Mouse (Mus musculus) T-helper 17 cell (primary cell): ENCODE data around the gene 0610010F05Rik.
"Not testable (repeated sequence)": the region's sequence is repeated elsewhere in the genome, so short reads cannot be mapped to it uniquely, and the experiment has no call there.

Experiments used
- in situ Hi-C, 2 experiments: fragments of 300-600 bp; cut with MboI, MseI; formaldehyde crosslinking; loops; 1 replicate in 1 of 2; 2 replicates in 1 of 2; pipeline ENCODE4 v1.15.1; 2025; ENCODE audit warnings: high pct_unique_total_duplicates in 2 of 2

0610010F05Rik gene

GRCm38 (mm10) chr11:23607291-23607690, 26.1 kb downstream of the 0610010F05Rik start:
- in situ Hi-C loops: not testable (repeated sequence)

DNA sequence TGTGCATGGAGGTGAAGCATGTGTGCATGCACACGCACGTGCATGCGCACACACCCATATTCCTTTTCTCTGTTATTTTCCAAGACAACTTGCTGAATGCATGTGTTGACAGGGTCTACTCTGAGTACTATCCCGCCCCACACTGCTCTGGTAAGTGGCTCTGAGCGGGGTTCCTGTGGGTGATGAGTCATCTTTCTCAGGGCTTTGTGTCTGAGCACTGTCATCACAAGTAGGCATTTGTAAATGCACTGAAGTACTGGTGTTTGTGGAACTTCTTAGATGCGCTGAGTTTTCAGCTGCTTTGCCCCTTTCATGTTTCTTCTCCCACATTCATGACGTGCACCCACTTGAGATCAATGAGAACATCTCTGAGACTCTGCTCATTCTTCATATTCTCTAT, 63.3 kb downstream of the 0610010F05Rik start:
- in situ Hi-C loops: no loop called here

DNA sequence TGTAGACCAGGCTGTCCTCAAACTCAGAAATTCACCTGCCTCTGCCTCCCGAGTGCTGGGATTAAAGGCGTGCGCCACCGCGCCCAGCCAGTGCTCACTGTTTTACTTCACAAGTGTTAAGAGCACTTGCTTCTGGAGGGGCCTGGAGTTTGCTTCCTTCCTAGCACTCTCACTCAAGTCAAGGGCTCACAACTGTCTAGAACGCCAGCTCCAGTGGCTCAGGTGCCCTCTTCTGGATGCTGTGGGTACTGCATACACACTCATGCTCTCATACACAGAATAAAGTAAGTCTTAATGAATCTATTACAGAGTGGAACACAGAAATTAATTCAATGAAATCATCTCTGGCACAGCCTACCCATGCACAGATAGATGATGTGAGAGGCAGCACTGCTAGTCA, 67.7 kb downstream of the 0610010F05Rik start:
- in situ Hi-C loops: loop anchor here in 1 of 2 experiments (5.0 kb wide), 1 partner anchor 68 kb away; the partner anchor contains the start of gene Ahsa2

DNA sequence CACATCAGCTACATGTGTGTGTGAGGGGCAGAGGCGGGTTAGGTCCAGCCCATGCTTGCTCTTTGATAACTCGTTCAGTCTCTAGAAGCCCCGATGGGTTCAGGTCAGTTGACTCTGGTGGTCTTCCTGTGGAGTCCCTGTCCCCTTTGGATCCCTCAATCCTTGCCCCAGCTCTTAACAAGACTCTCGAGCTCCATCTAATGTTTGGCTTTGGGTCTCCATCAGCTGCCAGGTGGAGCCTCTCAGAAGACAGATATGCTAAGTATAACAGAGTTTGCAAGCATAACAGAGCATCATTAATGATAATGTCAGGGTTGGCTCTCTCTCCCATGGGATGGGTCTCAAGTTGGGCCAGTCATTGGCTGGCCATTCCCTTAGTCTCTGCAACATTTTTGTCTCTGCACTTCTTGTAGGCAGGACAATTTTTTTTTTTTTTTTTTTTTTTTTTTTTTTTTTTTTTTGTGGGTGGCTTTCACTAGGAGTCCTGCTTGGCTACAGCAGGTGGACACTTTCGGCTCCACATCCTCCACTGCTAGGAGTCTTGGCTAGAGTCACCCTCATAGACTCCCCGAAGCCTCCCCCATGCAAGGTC, 76.3 kb downstream of the 0610010F05Rik start:
- in situ Hi-C loops: no loop called here

- in situ Hi-C loops: no loop called here
Measured at GRCm38 (mm10) chr11:23537446-23537845, 96.0 kb downstream of the 0610010F05Rik start.

DNA sequence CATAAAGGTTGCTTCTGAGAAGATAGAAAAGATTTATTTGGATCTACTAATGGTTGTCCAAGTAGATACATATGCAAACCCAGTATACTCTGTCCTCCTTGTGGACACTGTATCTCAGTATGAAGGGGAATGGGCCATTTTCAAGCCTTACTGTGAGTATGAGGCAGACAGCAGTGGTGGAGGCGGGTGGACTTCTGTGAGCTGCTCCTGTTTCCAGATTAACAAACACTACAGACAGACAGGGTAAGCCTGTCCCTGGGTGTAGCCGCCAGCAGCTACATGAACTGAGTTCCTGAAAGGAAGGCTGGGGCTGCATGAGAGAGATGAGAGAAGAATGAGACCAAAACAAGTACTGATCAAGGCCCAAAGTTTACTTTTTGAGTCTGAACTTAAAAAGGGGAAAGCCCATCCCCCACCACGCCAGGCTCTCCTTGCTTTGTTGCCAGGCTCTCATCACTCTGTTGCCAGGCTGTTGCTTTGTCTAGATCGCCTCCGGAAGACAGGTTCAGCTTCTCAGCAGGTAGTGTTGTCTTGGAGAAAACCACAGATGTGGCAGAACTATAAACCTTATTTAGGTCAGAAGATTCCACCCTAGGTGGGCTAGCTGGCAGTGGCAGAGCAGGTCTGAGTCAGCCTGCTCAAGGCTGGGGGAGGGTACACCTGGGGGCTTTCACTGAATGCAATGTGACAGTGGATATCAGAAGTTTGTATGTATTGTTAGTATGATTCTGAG, 112.8 kb downstream of the 0610010F05Rik start, which contains the start of gene 1700093K21Rik:
Gene 1700093K21Rik (minus strand): TSS at position 683 of the 733 bp plus-strand sequence.
- in situ Hi-C loops: loop anchor here in 1 of 2 experiments (25.0 kb wide), 1 partner anchor 1358 kb away; no protein-coding TSS in a partner anchor

DNA sequence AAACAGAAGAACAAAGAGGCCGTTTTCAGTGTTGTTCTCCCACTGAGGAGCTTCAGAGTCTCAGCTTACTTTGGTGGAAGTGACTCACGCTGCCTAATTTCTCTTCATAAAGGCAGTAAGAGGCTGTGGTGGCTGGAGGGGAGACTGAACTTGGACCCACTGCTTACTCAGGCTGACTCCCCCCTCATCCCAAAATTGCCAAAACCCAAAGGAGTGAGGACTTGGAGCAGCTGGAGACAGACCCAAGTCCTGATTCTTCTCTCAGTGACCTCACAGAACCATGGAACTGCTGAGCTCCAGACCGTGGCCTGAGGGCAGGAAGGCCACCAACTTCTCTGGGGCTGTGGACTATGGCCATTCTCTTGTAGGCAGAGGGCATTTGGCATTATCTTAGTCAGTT, 114.5 kb downstream of the 0610010F05Rik start:
- in situ Hi-C loops: loop anchor here in 1 of 2 experiments (25.0 kb wide), 1 partner anchor 1357 kb away; no protein-coding TSS in a partner anchor

GRCm38 (mm10) chr11:23515315-23515714, 118.1 kb downstream of the 0610010F05Rik start:
- in situ Hi-C loops: loop anchor here in 1 of 2 experiments (25.0 kb wide), 1 partner anchor 1353 kb away; no protein-coding TSS in a partner anchor
